Mouse (Mus musculus) natural killer cell, adult 2 months (primary cell): ENCODE results near the gene Gm6993.

Experiments used
- DNase-seq, 2 experiments: peaks; one replicate each; pipeline ENCODE4 v3.0.0; 2022; ENCODE audit warnings: low spot score in 2 of 2

Gm6993 gene

DNA sequence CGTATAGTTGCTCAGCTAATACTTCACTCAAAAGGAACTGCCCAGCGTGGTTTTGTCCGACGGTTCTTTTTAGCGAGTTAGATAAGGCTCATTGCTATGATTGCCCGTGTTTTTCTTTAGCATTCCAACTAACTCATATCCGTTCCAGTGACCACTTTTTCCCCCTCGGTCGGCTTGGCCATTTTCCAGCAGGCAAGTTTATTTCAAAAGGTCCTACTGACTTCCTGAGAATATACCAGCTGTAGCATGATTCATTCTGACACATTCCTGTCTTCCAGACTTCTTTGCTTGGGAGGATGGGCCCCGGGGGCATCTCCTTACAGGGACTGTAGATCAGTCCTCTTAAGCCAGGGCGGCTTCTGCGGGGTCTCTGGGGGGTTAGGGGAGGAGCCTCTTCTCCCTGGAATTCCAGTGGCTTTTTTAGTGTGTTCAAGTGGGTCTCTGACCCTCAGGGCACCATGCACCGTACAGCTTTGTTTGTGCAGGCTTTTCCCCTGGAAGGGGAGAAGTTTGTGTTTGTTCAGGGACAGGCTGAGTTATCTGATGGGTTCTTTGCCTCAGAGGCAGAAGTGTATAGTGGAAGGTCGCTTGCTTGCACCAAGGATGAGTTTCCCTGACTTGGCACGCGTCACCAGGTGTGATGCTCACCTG is 30.9 kb downstream of the Gm6993 start:
- DNase-seq: no peak

DNA sequence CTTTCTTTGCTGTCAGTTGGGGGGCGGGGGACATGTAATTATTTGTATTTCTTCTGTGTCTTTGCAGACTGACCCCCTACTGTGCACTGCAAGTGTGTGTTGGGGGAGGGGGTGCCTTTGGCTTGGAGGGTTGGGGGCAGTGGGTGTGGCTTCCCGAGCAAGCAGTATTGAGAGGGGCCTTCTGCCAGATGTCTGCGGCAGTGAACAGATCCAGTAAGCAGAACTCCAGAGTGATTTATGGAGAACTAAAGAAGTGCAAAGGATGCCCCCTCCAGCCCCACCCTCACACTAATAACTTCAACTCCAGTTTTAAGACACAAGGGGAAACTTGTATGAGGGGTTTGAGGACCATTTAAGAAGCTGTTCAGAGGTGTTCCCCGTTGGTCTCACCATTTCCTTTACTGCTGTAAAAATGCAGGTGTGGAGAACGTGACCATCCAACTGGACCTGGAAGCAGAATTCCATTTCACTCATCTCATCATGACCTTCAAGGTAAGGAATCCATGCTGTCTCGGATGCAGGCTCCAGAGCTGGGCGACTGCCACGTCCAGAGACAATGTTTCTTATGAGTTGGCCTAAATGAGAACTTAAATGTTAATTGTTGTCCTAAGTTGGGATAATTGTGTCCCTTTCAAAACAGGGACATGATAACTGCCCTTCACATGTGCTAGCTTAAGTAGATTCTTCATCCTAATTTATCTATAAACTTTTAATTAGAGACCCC is 31.6 kb downstream of the Gm6993 start:
- no peak for DNase-seq

DNA sequence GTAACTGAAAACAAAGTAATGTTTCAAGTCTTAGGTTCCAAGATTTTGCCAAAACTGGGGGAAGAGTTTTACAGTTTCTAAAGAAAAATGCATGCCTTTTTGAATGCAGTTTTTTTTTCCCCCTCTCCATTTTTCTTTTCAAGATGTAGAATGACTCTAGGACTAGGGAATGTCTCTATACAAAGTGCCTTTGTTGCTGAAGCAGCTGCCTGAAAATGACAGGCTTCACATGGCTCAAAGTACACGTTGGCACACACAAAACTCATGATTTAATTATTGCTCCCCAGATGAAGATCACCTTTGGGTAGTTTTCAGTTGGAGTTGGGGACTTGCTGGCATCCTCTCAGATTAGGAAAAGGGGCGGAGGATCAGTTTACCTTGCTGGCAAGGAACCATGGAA is 32.3 kb downstream of the Gm6993 start:
- no peak for DNase-seq

DNA sequence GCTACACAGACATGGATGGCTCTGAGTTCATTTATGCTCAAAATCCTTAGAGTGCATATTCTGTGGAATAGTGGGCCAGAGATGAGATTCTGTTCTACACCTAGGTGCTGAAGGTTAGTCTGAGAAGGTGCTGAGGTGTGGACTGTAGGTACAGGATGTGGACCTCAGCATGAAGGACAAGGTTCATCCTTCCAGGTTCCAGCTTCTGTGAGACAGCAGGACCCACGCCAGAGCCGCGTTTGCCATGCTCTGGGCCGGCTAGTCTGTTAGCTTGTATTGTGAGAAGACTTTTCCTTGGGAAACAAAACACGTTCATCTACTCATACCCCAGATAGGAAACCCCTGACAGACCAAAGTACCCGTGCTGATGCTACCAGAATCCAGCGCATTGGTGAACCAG is 33.1 kb downstream of the Gm6993 start:
- DNase-seq: no peak

DNA sequence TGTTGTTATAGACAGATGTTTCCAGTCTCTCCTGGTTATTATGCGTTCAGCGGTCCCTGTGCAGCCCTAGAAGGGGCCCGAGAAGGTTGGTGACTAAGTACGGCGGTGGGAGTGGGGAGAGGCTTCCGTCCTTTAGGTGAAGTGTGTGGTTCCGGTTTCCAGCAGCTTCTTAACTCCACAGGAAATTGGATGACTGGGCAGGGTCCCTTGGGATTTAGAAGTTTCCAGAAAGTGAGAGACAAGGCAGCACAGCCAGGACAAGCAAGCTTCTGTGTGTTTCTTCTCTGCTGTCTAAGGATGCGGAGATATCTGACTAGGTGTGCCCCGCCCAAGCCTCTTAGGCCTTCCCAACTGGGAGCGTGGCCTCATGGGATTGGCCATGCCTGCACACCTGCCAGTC is 34.8 kb downstream of the Gm6993 start:
- no peak for DNase-seq

DNA sequence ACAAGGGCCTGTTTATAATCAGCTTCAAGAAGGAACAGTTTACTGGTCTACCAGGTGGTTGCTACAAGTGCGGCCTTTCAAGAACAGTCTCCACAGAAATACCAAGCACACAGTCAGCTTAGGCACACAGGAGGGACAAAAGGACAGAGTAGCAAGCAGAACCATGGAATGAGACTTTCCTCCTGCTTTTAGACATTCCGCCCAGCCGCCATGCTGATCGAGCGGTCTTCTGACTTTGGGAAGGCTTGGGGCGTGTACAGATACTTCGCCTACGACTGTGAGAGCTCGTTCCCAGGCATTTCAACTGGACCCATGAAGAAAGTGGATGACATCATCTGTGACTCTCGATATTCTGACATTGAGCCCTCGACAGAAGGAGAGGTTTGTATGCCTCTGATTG is 37.7 kb downstream of the Gm6993 start:
- DNase-seq: no peak

DNA sequence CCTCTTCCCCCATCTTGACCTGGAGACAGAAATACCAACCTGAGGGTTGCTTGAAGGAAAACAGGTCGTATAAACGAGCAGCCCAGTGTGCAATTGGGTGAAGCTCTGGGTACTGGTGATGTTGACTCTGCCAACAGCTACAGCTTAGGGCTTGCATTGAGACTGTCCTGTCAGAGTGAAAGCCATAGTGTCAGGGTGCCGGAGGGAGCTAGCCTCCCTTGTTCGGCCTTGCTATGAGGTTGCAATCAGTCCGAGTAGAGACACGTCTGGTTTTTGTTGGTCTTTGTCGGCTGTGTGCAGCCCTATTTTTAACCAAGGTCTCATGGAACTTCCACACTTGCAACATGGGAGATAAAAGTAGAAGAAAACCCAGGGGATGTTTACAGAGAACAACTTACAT is 39.7 kb downstream of the Gm6993 start:
- DNase-seq: no peak

DNA sequence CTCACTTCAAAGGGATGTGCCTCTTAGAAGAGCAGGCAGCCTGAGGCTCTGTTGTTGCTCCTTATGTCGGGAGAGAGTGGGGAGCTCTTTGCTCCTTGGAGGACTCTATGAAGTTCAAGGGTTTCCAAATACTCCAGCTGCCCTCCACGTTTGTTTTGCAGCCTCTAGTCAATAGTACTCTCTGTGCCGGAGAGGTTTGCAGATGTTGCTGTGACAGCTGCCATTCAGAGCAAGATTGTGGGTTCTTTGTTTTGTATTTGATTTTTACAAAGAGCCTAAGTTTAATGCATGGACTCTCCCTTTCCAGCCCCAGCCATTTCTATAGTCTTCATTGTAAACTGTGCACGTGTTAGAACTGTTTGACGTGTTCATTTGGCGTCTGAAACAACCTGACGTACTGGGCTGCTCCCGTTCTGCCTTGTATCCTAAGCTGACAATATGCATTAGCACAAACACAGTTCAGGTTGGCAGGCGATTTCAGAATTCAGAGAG is 40.6 kb downstream of the Gm6993 start:
- no peak for DNase-seq

DNA sequence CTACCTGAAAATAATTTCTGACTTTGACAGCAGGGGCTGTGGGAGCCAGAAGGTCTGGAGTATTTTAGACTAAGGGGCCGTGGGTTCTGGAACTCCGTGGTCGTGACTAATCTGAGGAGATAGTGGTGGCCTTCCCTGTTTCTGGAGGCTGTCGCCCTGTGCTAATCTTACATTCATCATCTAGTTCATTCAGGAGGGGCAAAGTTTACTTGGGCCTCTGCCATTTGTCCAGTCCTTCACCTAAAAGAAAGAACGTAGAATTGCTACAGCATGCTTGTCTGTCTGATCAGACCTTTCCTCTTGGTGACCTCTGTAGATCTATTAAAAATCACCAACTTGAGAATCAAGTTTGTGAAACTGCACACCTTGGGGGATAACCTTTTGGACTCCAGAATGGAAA is 41.7 kb downstream of the Gm6993 start:
- DNase-seq: no peak

DNA sequence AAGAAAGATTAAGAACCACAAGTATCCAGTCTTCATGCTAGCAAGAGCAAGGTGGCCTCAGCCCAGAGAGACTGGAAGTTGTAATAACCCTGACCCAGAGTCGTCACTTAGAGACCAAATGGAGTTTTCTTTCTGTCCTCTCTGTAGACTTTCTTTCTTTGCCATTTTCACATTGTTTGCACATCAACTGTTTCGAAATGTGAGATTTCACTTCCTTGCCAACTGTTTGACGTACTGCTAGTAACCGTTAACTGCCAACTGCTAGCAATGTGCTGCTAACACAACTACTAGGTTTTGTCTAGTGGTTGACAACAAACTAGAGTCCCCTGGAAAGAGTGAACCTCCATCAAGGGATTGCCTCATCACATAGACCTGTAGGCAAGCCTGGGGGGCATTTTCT is 42.6 kb downstream of the Gm6993 start:
- DNase-seq: no peak

DNA sequence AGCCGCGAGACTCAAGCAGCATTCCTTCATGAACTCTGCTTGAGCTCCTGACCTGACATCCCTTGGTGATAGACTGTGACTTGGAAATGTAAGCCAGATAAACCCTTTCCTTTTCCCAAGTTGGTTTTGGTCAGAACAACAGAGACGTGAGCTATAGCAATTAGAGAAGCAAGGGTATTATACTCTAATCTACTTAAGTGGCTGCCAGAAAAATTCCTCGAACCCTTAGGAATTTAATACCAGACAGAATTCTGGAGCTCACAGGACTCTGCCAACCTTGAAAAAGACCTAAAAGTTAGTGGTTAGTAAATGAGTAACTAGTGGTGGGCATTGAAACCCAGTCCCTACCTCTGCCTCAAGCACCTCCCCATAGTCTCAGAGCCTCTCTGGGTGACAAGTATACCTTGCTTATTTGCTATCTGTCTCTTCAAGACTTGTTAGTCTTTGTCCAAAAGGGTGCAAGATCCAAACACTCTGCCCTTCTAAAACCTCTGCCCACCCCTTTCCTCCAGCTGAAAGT is 43.1 kb downstream of the Gm6993 start:
- no peak for DNase-seq

DNA sequence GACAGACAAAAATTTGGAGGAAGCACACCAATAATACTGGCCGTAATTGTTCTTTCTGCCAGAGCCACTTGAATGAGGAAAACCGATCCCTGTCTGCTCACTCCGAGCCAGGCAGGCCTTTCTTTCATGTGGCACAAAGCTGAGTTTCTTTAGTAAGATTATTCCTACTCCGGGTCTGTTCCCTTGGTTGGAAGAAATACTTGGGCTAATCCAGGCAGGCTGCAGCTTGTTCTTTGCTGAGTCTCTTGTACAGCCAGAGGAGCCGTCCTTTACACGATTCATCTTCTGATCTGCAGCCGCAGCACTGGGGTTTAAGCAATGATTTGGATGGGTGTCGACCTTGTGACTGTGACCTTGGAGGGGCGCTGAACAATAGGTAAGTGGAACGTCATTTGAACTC is 48.5 kb downstream of the Gm6993 start:
- no peak for DNase-seq
